Mouse (Mus musculus) testis, adult 2 months (tissue): Measurements from ENCODE around the gene Pth1r.

Source experiments
- CTCF ChIP-seq: fragments of 200-500 bp; IDR thresholded peaks from 2 replicates; pipeline ENCODE4 v1.5.1; 2012; ENCODE audit warnings: low read depth, mild to moderate bottlenecking, inconsistent platforms, low read length, moderate library complexity; ENCODE audit not compliant: control insufficient read depth, insufficient read depth, insufficient replicate concordance
- POLR2A ChIP-seq: fragments of 200-500 bp; IDR thresholded peaks from 2 replicates; pipeline ENCODE4 v1.6.1; 2012; ENCODE audit warnings: low read depth, mild to moderate bottlenecking, inconsistent platforms, low read length, moderate library complexity; ENCODE audit not compliant: control insufficient read depth

DNA sequence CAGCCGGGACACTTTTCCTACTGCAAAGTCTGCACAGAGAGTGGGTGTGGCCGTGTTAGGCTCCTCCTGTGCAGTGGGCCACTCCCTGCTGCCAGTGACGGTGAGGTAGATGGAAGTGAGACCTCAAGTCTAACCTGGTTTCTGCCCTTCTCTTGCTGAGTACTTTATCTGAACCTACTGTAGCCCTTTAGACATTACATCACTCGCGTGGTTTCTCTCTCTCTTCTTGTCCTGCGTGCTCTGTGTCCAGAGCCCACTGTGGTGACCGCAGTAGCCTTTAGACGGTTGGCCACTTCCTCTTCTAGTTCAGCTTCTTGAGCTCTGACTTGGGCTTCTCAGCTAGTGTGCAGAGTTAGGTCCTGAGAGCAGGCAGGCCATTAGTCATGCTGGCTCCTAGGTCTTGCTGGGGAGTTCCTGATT lies 70.4 kb downstream of the Pth1r start:
- TF ChIP-seq CTCF = no peak
- no peak for TF ChIP-seq POLR2A
